Mouse (Mus musculus) cortical plate, adult 2 months (tissue): Measurements from ENCODE around the gene Echdc2.

Experiments used
- CTCF ChIP-seq: fragments of 200-500 bp; IDR thresholded peaks from 2 replicates; pipeline ENCODE4 v1.5.1; 2011; ENCODE audit warnings: mild to moderate bottlenecking, control low read depth, low read length; ENCODE audit not compliant: insufficient read depth; ENCODE audit errors: extremely low read depth
- POLR2A ChIP-seq: fragments of 200-500 bp; IDR thresholded peaks from 2 replicates; pipeline ENCODE4 v1.6.1; 2011; ENCODE audit warnings: mild to moderate bottlenecking, low read length, control low read depth; ENCODE audit not compliant: insufficient read depth; ENCODE audit errors: extremely low read depth

DNA sequence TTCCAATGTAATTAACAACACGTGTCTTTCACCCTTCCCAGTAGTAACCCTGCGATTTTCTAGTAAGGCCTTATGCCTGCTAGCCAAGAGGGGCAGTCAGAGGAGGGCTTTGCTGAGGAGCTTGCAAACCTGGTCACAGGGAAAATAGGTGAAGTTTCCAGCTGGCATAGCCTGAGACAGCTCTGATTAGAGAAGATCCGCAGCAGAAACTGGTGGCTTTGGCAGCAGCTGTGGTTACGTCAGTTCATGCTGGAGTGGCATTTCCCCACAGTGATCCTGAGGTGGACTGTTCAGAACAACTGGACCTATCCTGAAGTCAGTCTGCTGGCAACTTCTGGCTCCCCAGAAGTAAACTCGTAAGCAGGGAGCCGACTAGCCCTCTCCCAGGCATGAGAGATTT is 2.8 kb downstream of the Echdc2 start:
- TF ChIP-seq CTCF (no peak), POLR2A (no peak)
